Mouse (Mus musculus) c-Kit-positive CD71-positive TER-119-negative erythroid progenitor cells, embryonic 14.5 days (primary cell): ENCODE data around the gene Tmod4.
A peak's percentile ranks its signal among the peaks of the same experiment; 100 is the strongest.
"Not testable (repeated sequence)": the region's sequence is repeated elsewhere in the genome, so short reads cannot be mapped to it uniquely, and the experiment has no call there.

Experiments
- DNase-seq: peaks from one replicate; pipeline ENCODE4 v3.0.0-alpha.2; 2013; ENCODE audit warnings: low read depth

Gene Tmod4

GRCm38 (mm10) chr3:95124246-95124645 is at the start of gene Tmod4:
Tmod4 (plus strand) TSS chr3:95124476.
- no peak for DNase-seq

GRCm38 (mm10) chr3:95088071-95088470 is 36.2 kb upstream of the Tmod4 start:
- DNase-seq: no peak

GRCm38 (mm10) chr3:95100854-95101253 is 23.4 kb upstream of the Tmod4 start:
- DNase-seq: no peak

- no peak for DNase-seq
Measured at GRCm38 (mm10) chr3:95105121-95105520, 19.2 kb upstream of the Tmod4 start.

- DNase-seq: no peak
Measured at GRCm38 (mm10) chr3:95105586-95106337, 18.5 kb upstream of the Tmod4 start.

GRCm38 (mm10) chr3:95106338-95107117 is 17.7 kb upstream of the Tmod4 start, which contains the start of gene Pip5k1a:
Pip5k1a (minus strand) TSS chr3:95106930.
- peak; percentile 99 for DNase-seq

- not testable (repeated sequence) for DNase-seq
Measured at GRCm38 (mm10) chr3:95107308-95107707, 17.0 kb upstream of the Tmod4 start.

GRCm38 (mm10) chr3:95107898-95108297 is 16.4 kb upstream of the Tmod4 start:
- DNase-seq: peak; percentile 42

GRCm38 (mm10) chr3:95110911-95111726 is 13.2 kb upstream of the Tmod4 start, which contains the start of gene Vps72:
Vps72 (plus strand) TSS chr3:95111022.
- peak; percentile 77 for DNase-seq

GRCm38 (mm10) chr3:95112760-95113159 is 11.5 kb upstream of the Tmod4 start:
- DNase-seq: no peak

GRCm38 (mm10) chr3:95117751-95118150 is 6.5 kb upstream of the Tmod4 start:
- DNase-seq: no peak

GRCm38 (mm10) chr3:95121580-95121979 is 2.7 kb upstream of the Tmod4 start:
- DNase-seq: no peak

- DNase-seq: no peak
Measured at GRCm38 (mm10) chr3:95124972-95125371, 696 bp downstream of the Tmod4 start.

- DNase-seq: no peak
Measured at GRCm38 (mm10) chr3:95129226-95129651, 5.0 kb downstream of the Tmod4 start.

GRCm38 (mm10) chr3:95130081-95130480 is 5.8 kb downstream of the Tmod4 start:
- no peak for DNase-seq

- DNase-seq: not testable (repeated sequence)
Measured at GRCm38 (mm10) chr3:95132389-95132788, 8.1 kb downstream of the Tmod4 start.

- no peak for DNase-seq
Measured at GRCm38 (mm10) chr3:95133176-95133575, 8.9 kb downstream of the Tmod4 start.

- DNase-seq: peak; percentile 93
Measured at GRCm38 (mm10) chr3:95133680-95134101, 9.4 kb downstream of the Tmod4 start, which contains the start of the genes Scnm1 and Lysmd1. Scnm1 (minus strand) TSS chr3:95134011. Lysmd1 (plus strand) TSS chr3:95134088.

- DNase-seq: not testable (repeated sequence)
Measured at GRCm38 (mm10) chr3:95134133-95134532, 9.9 kb downstream of the Tmod4 start.

GRCm38 (mm10) chr3:95135023-95135422 is 10.7 kb downstream of the Tmod4 start:
- no peak for DNase-seq

GRCm38 (mm10) chr3:95135433-95136052 is 11.3 kb downstream of the Tmod4 start:
- no peak for DNase-seq
